Mouse (Mus musculus): Measurements from ENCODE around the gene 1700086D15Rik. TPM values are rescaled to one million over a fixed set of nuclear protein-coding genes. Genes with fewer than 3 reads are reported as not detected.

The 1700086D15Rik gene
- polyA plus RNA-seq, 1 experiment from 2014 or later = 0.22 TPM

- DNase-seq = no peak
- WGBS = 65% methylated on average over 4 of the region's 4 CpGs
- no peaks in the 10 kb centered on the region for H3K27me3 ChIP-seq (ENCODE audit: insufficient read depth, low read length)
- no peak for TF ChIP-seq CTCF (IDR thresholded peaks at IDR 0.05; ENCODE audit: low read depth)
- no peak for ATAC-seq (ENCODE audit: insufficient read depth)
- no peak overlapping the region for H3K9ac ChIP-seq
- 0 out of 2 replicates have a peak, but pooled peaks cover 3% of the 10 kb centered on the region for H3K4me1 ChIP-seq (ENCODE audit: insufficient read depth)
- no peak overlapping the region for H3K4me2 ChIP-seq
- no peaks in the 10 kb centered on the region for H3K36me3 ChIP-seq (ENCODE audit: insufficient read depth)
- H3K9me3 ChIP-seq (ENCODE audit: low read depth, low read length) = no peaks in the 10 kb centered on the region
- no peak overlapping the region for H3K4me3 ChIP-seq (ENCODE audit: low read depth, low read length)
- no peak overlapping the region for H3K27ac ChIP-seq (ENCODE audit: low read depth)
These were observed 52.5 kb downstream of the 1700086D15Rik start for GRCm38 (mm10) chr11:65107151-65107550.

- H3K27me3 ChIP-seq (ENCODE audit: insufficient read depth, low read length) = no peaks in the 10 kb centered on the region
- no peak overlapping the region for H3K9ac ChIP-seq
- H3K4me2 ChIP-seq = no peak overlapping the region
- H3K27ac ChIP-seq (ENCODE audit: low read depth) = no peak overlapping the region
- no peak for ATAC-seq (ENCODE audit: insufficient read depth)
- H3K4me1 ChIP-seq (ENCODE audit: insufficient read depth) = no peaks in the 10 kb centered on the region
- WGBS = 81% methylated on average over 3 of the region's 3 CpGs
- no peak overlapping the region for H3K4me3 ChIP-seq (ENCODE audit: low read depth, low read length)
- no peak for DNase-seq
- no peaks in the 10 kb centered on the region for H3K9me3 ChIP-seq (ENCODE audit: low read depth, low read length)
- no peak for TF ChIP-seq CTCF (IDR thresholded peaks at IDR 0.05; ENCODE audit: low read depth)
- H3K36me3 ChIP-seq (ENCODE audit: insufficient read depth) = no peaks in the 10 kb centered on the region
These were observed 55.6 kb downstream of the 1700086D15Rik start for GRCm38 (mm10) chr11:65104076-65104475.

Other genes with a start within 250 kb of the 1700086D15Rik start
- 33.0 and 34.3 TPM in 2 replicates for gene Elac2, start 180.9 kb downstream of the 1700086D15Rik start, polyA plus RNA-seq (2014; fragmentation: Nextera tagmentation; extraction: Ambion mirVana)
- 11.0 and 11.5 TPM in 2 replicates for gene Arhgap44, start 3.1 kb upstream of the 1700086D15Rik start, polyA plus RNA-seq (2014; fragmentation: Nextera tagmentation; extraction: Ambion mirVana)
- gene Myocd, start 110.1 kb upstream of the 1700086D15Rik start, polyA plus RNA-seq (2014; fragmentation: Nextera tagmentation; extraction: Ambion mirVana) = 24.1 and 26.5 TPM in 2 replicates

Measured in lung, embryonic 14.5 days (tissue).